Mouse (Mus musculus) midbrain, embryonic 12.5 days (tissue): ENCODE measurements around the gene Egfem1. TPM values are rescaled to one million over a fixed set of nuclear protein-coding genes. Genes with fewer than 3 reads are reported as not detected.

Experiments used
- ATAC-seq: fragments of 200-750 bp; cut with Nextera tagmentation; 2 replicates; pipeline ENCODE4 v1.8.0; 2017; ENCODE audit warnings: low read depth, moderate TSS enrichment, moderate library complexity; ENCODE audit not compliant: low FRiP score
- H3K27ac ChIP-seq: fragments of 300-500 bp; sonication (generic); replicated peaks from 2 replicates; pipeline ENCODE4 v1.5.1; 2016; ENCODE audit warnings: mild to moderate bottlenecking
- H3K27me3 ChIP-seq: fragments of 300-500 bp; sonication (generic); 2 replicates; pipeline ENCODE4 v1.6.1; 2016; ENCODE audit warnings: mild to moderate bottlenecking
- H3K36me3 ChIP-seq: fragments of 300-500 bp; sonication (generic); 2 replicates; pipeline ENCODE4 v1.6.1; 2016
- H3K4me1 ChIP-seq: fragments of 300-500 bp; sonication (generic); 2 replicates; pipeline ENCODE4 v1.6.1; 2016
- H3K4me2 ChIP-seq: fragments of 300-500 bp; sonication (generic); replicated peaks from 2 replicates; pipeline ENCODE4 v1.6.1; 2016; ENCODE audit warnings: mild to moderate bottlenecking, moderate library complexity
- H3K4me3 ChIP-seq: fragments of 300-500 bp; sonication (generic); 2 replicates; pipeline ENCODE4 v1.5.1; 2016; ENCODE audit warnings: mild to moderate bottlenecking
- H3K9ac ChIP-seq: fragments of 300-500 bp; sonication (generic); replicated peaks from 2 replicates; pipeline ENCODE4 v1.6.1; 2016; ENCODE audit warnings: mild to moderate bottlenecking, moderate library complexity
- H3K9me3 ChIP-seq: fragments of 300-500 bp; sonication (generic); 2 replicates; pipeline ENCODE4 v1.6.1; 2016; ENCODE audit warnings: mild to moderate bottlenecking
- WGBS: fragments of 180-500 bp; shearing (Covaris S2); methylation state at CpG from one replicate; pipeline ENCODE4 v1.1.7; 2016; 5-methylcytosine and 5-hydroxymethylcytosine counted together
- polyA plus RNA-seq: library from polyadenylated mRNA; unstranded; fragments of >200 nt; fragmentation: Nextera tagmentation; extraction: Ambion mirVana; gene quantifications from 2 replicates; pipeline ENCODE4 v1.2.1, GENCODE M21; 2016

The Egfem1 gene
- polyA plus RNA-seq, 1 experiment from 2014 or later, result 16.9 TPM

- Histone ChIP-seq H3K36me3 (no peaks in the 10 kb centered on the region), H3K4me3 (peak overlapping the region; percentile 64), H3K4me2 (peak overlapping the region; percentile 85), H3K27ac (peak overlapping the region; percentile 71), H3K9me3 (no peaks in the 10 kb centered on the region), H3K4me1 (peaks cover 21% of the 10 kb centered on the region), H3K27me3 (peaks cover 16% of the 10 kb centered on the region), H3K9ac (peak overlapping the region; percentile 68)
- WGBS, result 3% methylated on average over 12 of the region's 12 CpGs
- no peak for ATAC-seq
Measured at GRCm38 (mm10) chr3:29082996-29083350, 1.1 kb downstream of the Egfem1 start.

GRCm38 (mm10) chr3:29098467-29098866, 16.6 kb downstream of the Egfem1 start:
- no peaks in the 10 kb centered on the region for H3K4me1 ChIP-seq
- H3K4me3 ChIP-seq, result no peak overlapping the region
- ATAC-seq, result no peak
- H3K9ac ChIP-seq, result no peak overlapping the region
- H3K27me3 ChIP-seq, result no peaks in the 10 kb centered on the region
- no peaks in the 10 kb centered on the region for H3K36me3 ChIP-seq
- no peaks in the 10 kb centered on the region for H3K9me3 ChIP-seq
- WGBS, result 67% methylated on average over 2 of the region's 2 CpGs
- no peak overlapping the region for H3K27ac ChIP-seq
- H3K4me2 ChIP-seq, result no peak overlapping the region

GRCm38 (mm10) chr3:29106016-29106723, 24.3 kb downstream of the Egfem1 start:
- H3K9ac ChIP-seq, result no peak overlapping the region
- 86% methylated on average over 3 of the region's 3 CpGs for WGBS
- ATAC-seq, result no peak

GRCm38 (mm10) chr3:29107134-29107533, 25.3 kb downstream of the Egfem1 start:
- no peak overlapping the region for H3K4me3 ChIP-seq
- no peak for ATAC-seq
- no peaks in the 10 kb centered on the region for H3K36me3 ChIP-seq
- no peaks in the 10 kb centered on the region for H3K4me1 ChIP-seq
- 86% methylated on average over 1 of the region's 1 CpGs for WGBS
- no peaks in the 10 kb centered on the region for H3K9me3 ChIP-seq
- H3K9ac ChIP-seq, result no peak overlapping the region
- no peaks in the 10 kb centered on the region for H3K27me3 ChIP-seq
- H3K4me2 ChIP-seq, result no peak overlapping the region
- no peak overlapping the region for H3K27ac ChIP-seq

More at GRCm38 (mm10) chr3:29106016-29106723, 24.3 kb downstream of the Egfem1 start:
- no peaks in the 10 kb centered on the region for H3K4me1 ChIP-seq
- H3K4me2 ChIP-seq, result no peak overlapping the region
- no peaks in the 10 kb centered on the region for H3K27me3 ChIP-seq
- H3K27ac ChIP-seq, result no peak overlapping the region
- no peak overlapping the region for H3K4me3 ChIP-seq
- H3K36me3 ChIP-seq, result no peaks in the 10 kb centered on the region
- H3K9me3 ChIP-seq, result no peaks in the 10 kb centered on the region

- Histone ChIP-seq H3K36me3 (no peaks in the 10 kb centered on the region), H3K27ac (no peak overlapping the region)
- 77% methylated on average over 2 of the region's 2 CpGs for WGBS
Measured at GRCm38 (mm10) chr3:29110321-29110720, 28.5 kb downstream of the Egfem1 start.

GRCm38 (mm10) chr3:29114517-29114916, 32.7 kb downstream of the Egfem1 start:
- 94% methylated on average over 3 of the region's 3 CpGs for WGBS
- ATAC-seq, result no peak

More at GRCm38 (mm10) chr3:29110321-29110720, 28.5 kb downstream of the Egfem1 start:
- Histone ChIP-seq H3K9me3 (no peaks in the 10 kb centered on the region), H3K4me2 (no peak overlapping the region), H3K4me1 (no peaks in the 10 kb centered on the region), H3K4me3 (no peak overlapping the region), H3K9ac (no peak overlapping the region), H3K27me3 (no peaks in the 10 kb centered on the region)
- ATAC-seq, result no peak

GRCm38 (mm10) chr3:29117379-29117778, 35.6 kb downstream of the Egfem1 start:
- Histone ChIP-seq H3K27me3 (no peaks in the 10 kb centered on the region), H3K9ac (no peak overlapping the region), H3K4me3 (no peak overlapping the region), H3K36me3 (no peaks in the 10 kb centered on the region), H3K4me2 (no peak overlapping the region), H3K9me3 (no peaks in the 10 kb centered on the region), H3K4me1 (no peaks in the 10 kb centered on the region), H3K27ac (no peak overlapping the region)
- ATAC-seq, result no peak
- WGBS, result 67% methylated on average over 1 of the region's 1 CpGs

More at GRCm38 (mm10) chr3:29114517-29114916, 32.7 kb downstream of the Egfem1 start:
- Histone ChIP-seq H3K27me3 (no peaks in the 10 kb centered on the region), H3K4me1 (no peaks in the 10 kb centered on the region), H3K4me3 (no peak overlapping the region), H3K9me3 (no peaks in the 10 kb centered on the region), H3K9ac (no peak overlapping the region), H3K4me2 (no peak overlapping the region), H3K27ac (no peak overlapping the region), H3K36me3 (no peaks in the 10 kb centered on the region)

GRCm38 (mm10) chr3:29122556-29122955, 40.7 kb downstream of the Egfem1 start:
- 89% methylated on average over 1 of the region's 1 CpGs for WGBS
- no peak overlapping the region for H3K4me3 ChIP-seq
- H3K4me1 ChIP-seq, result no peaks in the 10 kb centered on the region
- no peak overlapping the region for H3K9ac ChIP-seq
- H3K9me3 ChIP-seq, result no peaks in the 10 kb centered on the region
- no peak overlapping the region for H3K4me2 ChIP-seq
- no peak for ATAC-seq
- H3K27me3 ChIP-seq, result no peaks in the 10 kb centered on the region
- H3K27ac ChIP-seq, result no peak overlapping the region
- H3K36me3 ChIP-seq, result no peaks in the 10 kb centered on the region

- 68% methylated on average over 2 of the region's 2 CpGs for WGBS
- no peak overlapping the region for H3K9ac ChIP-seq
Measured at GRCm38 (mm10) chr3:29132054-29132931, 50.5 kb downstream of the Egfem1 start.

GRCm38 (mm10) chr3:29134509-29134908, 52.7 kb downstream of the Egfem1 start:
- ATAC-seq, result no peak
- Histone ChIP-seq H3K4me1 (peaks cover 35% of the 10 kb centered on the region), H3K4me2 (peak overlapping the region; percentile 29), H3K27me3 (no peaks in the 10 kb centered on the region), H3K36me3 (no peaks in the 10 kb centered on the region), H3K9ac (no peak overlapping the region), H3K9me3 (no peaks in the 10 kb centered on the region), H3K4me3 (no peak overlapping the region), H3K27ac (peak overlapping the region; percentile 39)
- 42% methylated on average over 11 of the region's 11 CpGs for WGBS

More at GRCm38 (mm10) chr3:29132054-29132931, 50.5 kb downstream of the Egfem1 start:
- ATAC-seq, result no peak
- Histone ChIP-seq H3K9me3 (no peaks in the 10 kb centered on the region), H3K4me1 (peaks cover 29% of the 10 kb centered on the region), H3K27me3 (no peaks in the 10 kb centered on the region), H3K4me2 (no peak overlapping the region), H3K4me3 (no peak overlapping the region), H3K36me3 (no peaks in the 10 kb centered on the region), H3K27ac (no peak overlapping the region)

GRCm38 (mm10) chr3:29135176-29136064, 53.6 kb downstream of the Egfem1 start:
- WGBS, result 13% methylated on average over 9 of the region's 9 CpGs
- H3K4me1 ChIP-seq, result peaks cover 35% of the 10 kb centered on the region
- no peak overlapping the region; the same call in 1 of the 2 replicates for H3K9ac ChIP-seq
- H3K36me3 ChIP-seq, result no peaks in the 10 kb centered on the region
- H3K27me3 ChIP-seq, result no peaks in the 10 kb centered on the region
- H3K9me3 ChIP-seq, result no peaks in the 10 kb centered on the region
- H3K27ac ChIP-seq, result peak overlapping the region; percentile 50
- H3K4me3 ChIP-seq, result no peak overlapping the region
- ATAC-seq, result peak; percentile 80
- peak overlapping the region; percentile 34 for H3K4me2 ChIP-seq
